Mouse (Mus musculus) midbrain, embryonic 16.5 days (tissue): Measurements from ENCODE around the gene Tnfaip3. TPM values are rescaled to one million over a fixed set of nuclear protein-coding genes. Genes with fewer than 3 reads are reported as not detected.

Experiments used
- ATAC-seq: fragments of 200-750 bp; cut with Nextera tagmentation; 2 replicates; pipeline ENCODE4 v1.8.0; 2017; ENCODE audit warnings: moderate TSS enrichment
- H3K27ac ChIP-seq: fragments of 300-500 bp; sonication (generic); 2 replicates; pipeline ENCODE4 v1.5.1; 2014; ENCODE audit warnings: mild to moderate bottlenecking, low read length, mixed read lengths
- H3K27me3 ChIP-seq: fragments of 300-500 bp; sonication (generic); 2 replicates; pipeline ENCODE4 v1.6.1; 2014; ENCODE audit warnings: low read depth, low read length, mixed read lengths; ENCODE audit not compliant: control insufficient read depth, insufficient read depth
- H3K36me3 ChIP-seq: fragments of 300-500 bp; sonication (generic); 2 replicates; pipeline ENCODE4 v1.6.1; 2014; ENCODE audit warnings: mild to moderate bottlenecking, low read length, moderate library complexity, mixed read lengths; ENCODE audit not compliant: control insufficient read depth, insufficient read depth
- H3K4me1 ChIP-seq: fragments of 300-500 bp; sonication (generic); 2 replicates; pipeline ENCODE4 v1.6.1; 2014; ENCODE audit warnings: mild to moderate bottlenecking, low read length, mixed read lengths; ENCODE audit not compliant: control insufficient read depth, insufficient read depth
- H3K4me2 ChIP-seq: fragments of 300-500 bp; sonication (generic); 2 replicates; pipeline ENCODE4 v1.6.1; 2014; ENCODE audit warnings: mild to moderate bottlenecking, low read length, mixed read lengths
- H3K4me3 ChIP-seq: fragments of 300-500 bp; sonication (generic); 2 replicates; pipeline ENCODE4 v1.5.1; 2014; ENCODE audit warnings: low read depth, mild to moderate bottlenecking, low read length, moderate library complexity, mixed read lengths
- H3K9ac ChIP-seq: fragments of 300-500 bp; sonication (generic); 2 replicates; pipeline ENCODE4 v1.6.1; 2014; ENCODE audit warnings: low read depth, low read length, mixed read lengths
- H3K9me3 ChIP-seq: fragments of 300-500 bp; sonication (generic); replicated peaks from 2 replicates; pipeline ENCODE4 v1.6.1; 2014; ENCODE audit warnings: mild to moderate bottlenecking, low read length, mixed read lengths; ENCODE audit not compliant: control insufficient read depth, poor library complexity, severe bottlenecking
- WGBS: fragments of 180-500 bp; shearing (Covaris S2); extraction: QIAGEN DNeasy Blood & Tissue Kit; methylation state at CpG from one replicate; pipeline ENCODE4 v1.1.7; 2014; 5-methylcytosine and 5-hydroxymethylcytosine counted together
- polyA plus RNA-seq: library from polyadenylated mRNA; unstranded; fragments of >200 nt; fragmentation: Nextera tagmentation; extraction: Ambion mirVana; gene quantifications from 2 replicates; pipeline ENCODE4 v1.2.1, GENCODE M21; 2015

Gene Tnfaip3
- polyA plus RNA-seq, 1 experiment from 2014 or later = 3.4 TPM

DNA sequence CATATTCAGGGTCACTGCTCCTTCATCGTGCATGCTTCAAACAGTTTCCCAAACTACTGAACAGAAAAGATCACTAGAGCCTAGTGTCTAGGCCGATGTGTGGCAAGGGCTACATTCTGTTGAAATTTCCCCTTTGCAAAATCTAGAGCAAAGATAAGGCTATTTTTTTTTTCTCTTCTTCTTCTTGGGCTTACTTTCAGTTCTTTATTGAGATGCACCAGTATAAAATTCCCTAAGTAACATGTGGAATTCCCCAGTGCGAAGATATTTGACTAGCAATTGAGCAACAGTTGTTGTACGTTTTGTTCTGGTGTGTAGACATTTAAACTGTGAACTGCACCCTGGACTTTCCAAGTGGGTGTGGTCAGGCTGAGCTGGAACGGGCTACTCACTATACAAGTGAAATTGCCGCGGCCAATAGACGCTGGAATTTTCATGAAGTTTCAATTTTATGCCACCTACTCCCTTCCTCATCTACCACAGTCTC is 6.2 kb downstream of the Tnfaip3 start:
- no peak overlapping the region for H3K4me2 ChIP-seq
- peaks cover 13% of the 10 kb centered on the region; the same call in 1 of the 2 replicates for H3K36me3 ChIP-seq
- WGBS = 75% methylated on average over 8 of the region's 8 CpGs
- peaks cover 3% of the 10 kb centered on the region; the same call in 1 of the 2 replicates for H3K4me1 ChIP-seq
- ATAC-seq = no peak
- H3K27me3 ChIP-seq = no peaks in the 10 kb centered on the region
- no peak overlapping the region for H3K27ac ChIP-seq
- no peak overlapping the region for H3K4me3 ChIP-seq
- no peaks in the 10 kb centered on the region for H3K9me3 ChIP-seq
- no peak overlapping the region for H3K9ac ChIP-seq

DNA sequence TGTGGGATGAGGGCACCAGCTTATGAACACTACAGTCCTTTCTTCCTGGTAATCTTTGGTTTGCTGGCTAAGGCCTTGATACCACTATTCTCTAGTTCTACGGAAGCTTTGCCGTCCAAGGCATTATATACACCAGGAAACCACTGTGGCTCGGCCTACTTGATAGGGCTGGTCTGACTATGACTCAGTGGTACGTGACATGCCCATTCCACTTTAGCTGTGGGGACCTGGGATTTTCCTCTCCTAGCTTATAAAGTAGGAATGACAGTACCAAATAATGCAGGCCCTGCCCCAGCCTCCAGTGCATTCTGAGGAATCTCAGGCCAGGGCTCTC is 6.9 kb downstream of the Tnfaip3 start:
- H3K9me3 ChIP-seq = no peaks in the 10 kb centered on the region
- H3K9ac ChIP-seq = no peak overlapping the region
- H3K4me3 ChIP-seq = no peak overlapping the region
- H3K4me1 ChIP-seq = no peaks in the 10 kb centered on the region
- no peak for ATAC-seq
- WGBS = 97% methylated on average over 4 of the region's 4 CpGs
- no peak overlapping the region for H3K27ac ChIP-seq
- peaks cover 13% of the 10 kb centered on the region; the same call in 1 of the 2 replicates for H3K36me3 ChIP-seq
- H3K27me3 ChIP-seq = no peaks in the 10 kb centered on the region
- H3K4me2 ChIP-seq = no peak overlapping the region

DNA sequence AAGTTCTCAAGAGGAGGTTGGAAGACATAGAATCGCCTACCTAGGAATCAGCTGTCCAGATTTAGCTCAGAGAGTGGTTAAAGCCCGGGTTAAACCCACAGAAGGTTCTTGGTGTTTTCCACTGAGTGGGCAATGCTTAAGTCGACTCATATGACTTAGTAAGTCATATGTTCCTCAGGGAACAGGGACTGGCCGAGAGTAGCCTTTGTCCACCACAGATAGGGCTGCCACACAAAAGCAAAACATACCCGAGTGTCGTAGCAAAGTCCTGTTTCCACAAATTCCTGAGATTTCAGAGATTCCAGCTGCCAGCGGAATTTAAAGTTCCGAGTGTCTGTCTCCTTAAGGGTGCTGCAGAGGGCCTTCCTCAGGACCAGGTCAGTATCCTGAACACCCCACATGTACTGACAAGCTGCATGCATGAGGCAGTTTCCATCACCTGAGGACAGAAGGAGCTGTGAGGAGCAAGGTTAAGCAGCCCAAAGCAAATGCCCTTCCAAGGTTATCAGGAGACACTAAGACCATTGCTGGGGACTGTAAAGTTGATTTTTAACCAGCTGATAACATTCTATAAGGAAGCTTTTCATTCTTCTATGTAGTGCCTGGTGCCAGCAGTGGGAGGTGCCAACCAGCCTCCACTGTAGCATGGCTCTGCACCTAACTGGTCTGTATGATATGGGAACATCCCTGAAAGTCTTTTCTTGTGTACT is 7.4 kb downstream of the Tnfaip3 start:
- ATAC-seq = no peak
- Histone ChIP-seq H3K9ac (no peak overlapping the region), H3K27me3 (no peaks in the 10 kb centered on the region), H3K36me3 (peaks cover 14% of the 10 kb centered on the region; the same call in 1 of the 2 replicates), H3K27ac (no peak overlapping the region), H3K4me2 (no peak overlapping the region), H3K4me1 (no peaks in the 10 kb centered on the region), H3K4me3 (no peak overlapping the region), H3K9me3 (no peaks in the 10 kb centered on the region)
- WGBS = 82% methylated on average over 8 of the region's 8 CpGs

DNA sequence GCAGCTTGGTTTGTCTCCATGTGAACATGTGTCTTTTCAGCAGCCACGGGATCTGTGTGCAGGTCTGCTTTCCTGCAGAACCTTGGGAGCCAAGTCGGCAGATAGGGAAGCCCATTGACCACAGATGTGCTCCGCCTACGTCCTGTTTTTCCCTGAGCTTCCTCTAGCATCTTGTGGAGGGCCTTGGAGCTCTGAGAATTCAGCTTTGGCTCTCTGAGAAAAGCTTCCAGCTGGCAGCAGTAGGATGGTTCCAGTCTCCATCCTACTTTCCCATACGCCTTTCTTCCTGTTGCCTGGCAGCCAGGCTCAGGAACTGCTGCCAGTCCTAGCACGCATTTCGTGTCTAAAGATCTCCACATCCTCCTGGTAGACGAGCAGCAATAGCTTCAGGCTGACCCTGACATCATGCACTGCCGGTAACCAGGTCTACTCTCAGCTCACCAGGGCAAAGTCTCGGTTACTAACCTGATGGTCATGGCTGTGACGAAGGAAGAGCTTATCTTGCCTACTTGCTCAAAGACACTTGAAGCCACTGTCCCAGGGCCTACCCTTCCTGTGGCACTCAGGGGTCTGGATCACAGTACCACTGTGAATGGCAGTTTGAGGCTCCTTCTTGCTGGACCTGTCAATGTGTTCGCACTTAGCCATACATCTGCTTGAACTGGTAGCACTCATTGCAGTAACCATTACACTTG is 13.2 kb downstream of the Tnfaip3 start:
- Histone ChIP-seq H3K36me3 (peaks cover 24% of the 10 kb centered on the region), H3K9ac (no peak overlapping the region), H3K4me1 (no peaks in the 10 kb centered on the region), H3K4me3 (no peak overlapping the region), H3K9me3 (no peaks in the 10 kb centered on the region; the same call in 1 of the 2 replicates), H3K4me2 (no peak overlapping the region), H3K27ac (no peak overlapping the region), H3K27me3 (no peaks in the 10 kb centered on the region)
- ATAC-seq = no peak
- 92% methylated on average over 12 of the region's 12 CpGs for WGBS

DNA sequence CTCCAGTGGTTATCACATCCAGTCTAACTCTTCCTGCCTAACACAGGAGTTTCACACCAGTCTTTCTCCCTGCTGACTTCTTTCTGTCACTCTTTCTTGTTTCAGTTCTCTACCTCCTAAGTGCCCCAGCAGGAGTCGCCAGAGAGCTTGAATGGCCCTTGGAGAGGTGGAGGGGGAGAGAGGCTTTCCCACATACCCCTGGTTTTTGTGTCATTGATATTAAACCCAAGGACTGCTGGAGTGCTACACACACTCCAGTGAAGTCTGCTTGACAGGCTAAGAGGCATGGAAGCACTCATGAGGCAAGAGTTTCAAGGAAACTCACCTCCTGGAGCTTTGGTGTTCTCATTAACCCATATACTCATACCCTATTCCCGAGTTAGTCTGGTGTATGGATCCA is 16.0 kb downstream of the Tnfaip3 start:
- Histone ChIP-seq H3K36me3 (peaks cover 11% of the 10 kb centered on the region), H3K4me1 (no peaks in the 10 kb centered on the region), H3K9me3 (no peaks in the 10 kb centered on the region; the same call in 1 of the 2 replicates), H3K9ac (no peak overlapping the region), H3K4me2 (no peak overlapping the region), H3K4me3 (no peak overlapping the region), H3K27me3 (no peaks in the 10 kb centered on the region), H3K27ac (no peak overlapping the region)
- 65% methylated on average over 2 of the region's 2 CpGs for WGBS
- ATAC-seq = no peak

DNA sequence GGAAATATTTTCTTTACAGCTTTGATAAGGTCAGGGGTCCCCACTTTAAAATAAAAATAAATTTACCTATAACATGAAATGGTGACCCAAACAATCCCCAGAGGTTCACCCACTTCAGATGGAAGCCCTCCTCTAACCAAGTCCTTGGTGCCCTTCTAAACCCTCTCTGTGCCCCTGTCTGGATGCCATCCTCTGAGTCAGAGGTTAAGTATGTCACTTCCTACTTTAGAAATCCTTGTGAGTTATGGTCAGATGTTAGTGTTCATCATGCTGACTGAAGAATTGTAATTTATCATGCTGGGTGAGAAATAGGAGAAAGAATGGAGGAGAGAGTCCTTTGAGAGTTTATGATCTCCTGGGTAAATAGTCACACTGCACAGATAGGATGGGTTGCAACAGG is 19.1 kb downstream of the Tnfaip3 start:
- no peaks in the 10 kb centered on the region for H3K27me3 ChIP-seq
- no peaks in the 10 kb centered on the region; the same call in 1 of the 2 replicates for H3K9me3 ChIP-seq
- no peaks in the 10 kb centered on the region for H3K4me1 ChIP-seq
- H3K36me3 ChIP-seq = peaks cover 3% of the 10 kb centered on the region; the same call in 1 of the 2 replicates
- H3K27ac ChIP-seq = no peak overlapping the region
- no peak overlapping the region for H3K4me2 ChIP-seq
- no peak overlapping the region for H3K9ac ChIP-seq
- H3K4me3 ChIP-seq = no peak overlapping the region
- no peak for ATAC-seq

DNA sequence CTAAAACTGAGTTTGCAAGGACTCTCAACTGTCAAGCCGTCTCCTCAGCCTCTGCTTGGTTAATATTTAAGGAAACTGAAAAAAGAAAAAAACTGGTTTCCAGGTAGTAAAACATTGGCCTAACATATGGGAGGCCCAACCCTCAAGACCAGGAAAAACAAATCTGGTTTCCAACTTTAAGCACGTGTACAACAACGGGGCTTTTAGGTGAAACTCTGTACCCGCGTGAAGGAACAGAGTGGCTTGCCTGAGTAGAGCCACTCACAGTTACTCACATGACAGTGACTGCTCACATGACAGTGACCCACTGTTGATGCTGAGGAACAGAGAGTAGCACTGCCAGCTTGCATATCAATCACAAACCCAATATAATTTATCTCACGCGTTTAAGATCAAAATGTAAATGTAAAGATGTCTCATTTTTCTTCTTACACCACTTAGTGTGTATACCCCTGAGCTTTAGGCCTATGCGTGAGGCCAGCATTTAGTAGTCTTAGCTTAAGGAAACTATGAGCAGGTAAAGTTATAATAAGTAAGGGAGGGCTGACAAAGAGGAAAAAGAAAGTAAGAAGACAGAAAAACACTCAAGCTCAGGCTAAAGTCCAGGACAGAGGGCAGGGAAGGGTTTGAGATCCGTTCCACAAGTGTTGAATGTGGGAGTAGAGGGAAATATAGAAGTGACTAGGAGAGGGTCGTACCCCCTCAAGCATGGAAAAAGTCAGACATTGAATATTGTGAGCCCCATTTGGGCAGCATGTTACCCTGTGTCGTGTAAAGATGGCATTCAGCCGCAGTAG is 19.8 kb downstream of the Tnfaip3 start:
- no peak overlapping the region for H3K4me3 ChIP-seq
- H3K27me3 ChIP-seq = no peaks in the 10 kb centered on the region
- H3K9ac ChIP-seq = no peak overlapping the region
- no peaks in the 10 kb centered on the region for H3K4me1 ChIP-seq
- no peaks in the 10 kb centered on the region for H3K36me3 ChIP-seq
- ATAC-seq = no peak
- no peak overlapping the region for H3K27ac ChIP-seq
- no peak overlapping the region for H3K4me2 ChIP-seq
- H3K9me3 ChIP-seq = no peaks in the 10 kb centered on the region; the same call in 1 of the 2 replicates
- 89% methylated on average over 12 of the region's 12 CpGs for WGBS

DNA sequence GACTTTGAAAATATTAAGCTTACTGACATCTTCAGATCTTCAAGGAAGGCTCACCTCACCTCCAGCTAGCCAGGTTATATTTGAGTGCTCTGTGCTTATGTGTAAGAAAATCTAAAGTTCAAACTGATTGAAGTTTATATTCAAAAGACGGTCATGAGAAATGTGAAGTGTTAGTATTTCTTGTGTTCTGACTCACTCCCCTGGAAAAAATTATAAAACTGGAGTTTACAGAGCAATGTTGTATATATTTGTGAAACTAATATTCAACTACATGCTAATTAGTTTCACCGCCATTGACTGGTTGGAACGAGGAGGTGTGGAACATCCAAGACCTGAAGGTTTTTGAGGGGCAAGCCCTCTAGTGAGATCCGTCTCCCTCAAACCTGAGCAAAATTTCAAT is 22.5 kb downstream of the Tnfaip3 start:
- no peak overlapping the region for H3K4me3 ChIP-seq
- H3K27ac ChIP-seq = no peak overlapping the region
- no peaks in the 10 kb centered on the region for H3K36me3 ChIP-seq
- no peak overlapping the region for H3K9ac ChIP-seq
- no peaks in the 10 kb centered on the region for H3K9me3 ChIP-seq
- no peaks in the 10 kb centered on the region for H3K27me3 ChIP-seq
- 88% methylated on average over 4 of the region's 4 CpGs for WGBS
- H3K4me2 ChIP-seq = no peak overlapping the region
- H3K4me1 ChIP-seq = no peaks in the 10 kb centered on the region
- no peak for ATAC-seq
